Mouse (Mus musculus) neural tube, embryonic 11.5 days (tissue): ENCODE results near the gene 4833420G17Rik. TPM values are rescaled to one million over a fixed set of nuclear protein-coding genes. Genes with fewer than 3 reads are reported as not detected.

Experiments
- polyA plus RNA-seq: library from polyadenylated mRNA; unstranded; fragments of >200 nt; fragmentation: Nextera tagmentation; extraction: Ambion mirVana; gene quantifications from 2 replicates; pipeline ENCODE4 v1.2.1, GENCODE M21; 2014

The 4833420G17Rik gene
- polyA plus RNA-seq, 1 experiment from 2014 or later: 75.0 TPM

Other genes starting within 250 kb of the 4833420G17Rik start
- 118 and 124 TPM in 2 replicates for gene Paip1, start 34.2 kb upstream of the 4833420G17Rik start, polyA plus RNA-seq
- 1.5 and 2.3 TPM in 2 replicates for gene Tmem267, start 25.3 kb downstream of the 4833420G17Rik start, polyA plus RNA-seq
- gene 3110070M22Rik, start 25.6 kb downstream of the 4833420G17Rik start, polyA plus RNA-seq: 1.1 and 1.3 TPM in 2 replicates
- gene Ccl28, start 161.1 kb downstream of the 4833420G17Rik start, polyA plus RNA-seq: not detected in 2 replicates
- 430 and 450 TPM in 2 replicates for gene Hmgcs1, start 227.6 kb downstream of the 4833420G17Rik start, polyA plus RNA-seq